Mouse (Mus musculus) CH12.LX (cell line): ENCODE measurements around the gene Dnah8.

ENCODE experiments used
- CHD2 ChIP-seq: IDR thresholded peaks from 2 replicates; pipeline ENCODE4 v1.6.1; 2011; ENCODE audit warnings: low read length, improper control_type of control experiment
- CTCF ChIP-seq, 2 experiments: IDR thresholded peaks in 1 of 2; conservative IDR thresholded peaks in 1 of 2; 2 replicates each; pipeline ENCODE4 v1.5.1; 2011 to 2012; ENCODE audit warnings: low read depth in 2 of 2, low read length in 2 of 2, improper control_type of control experiment in 1 of 2, inconsistent platforms in 1 of 2, mild to moderate bottlenecking in 1 of 2, moderate library complexity in 1 of 2
- EP300 ChIP-seq: IDR thresholded peaks from 2 replicates; pipeline ENCODE4 v1.6.1; 2011; ENCODE audit warnings: low read length, improper control_type of control experiment
- MEF2A ChIP-seq: IDR thresholded peaks from 2 replicates; pipeline ENCODE4 v1.6.1; 2014; ENCODE audit warnings: low read depth, mild to moderate bottlenecking, inconsistent platforms, low read length, improper control_type of control experiment, borderline replicate concordance
- POLR2A ChIP-seq: IDR thresholded peaks from 2 replicates; pipeline ENCODE4 v1.6.1; 2011; ENCODE audit warnings: low read depth, mild to moderate bottlenecking, improper control_type of control experiment, low read length
- POLR2AphosphoS2 ChIP-seq: IDR thresholded peaks from 2 replicates; pipeline ENCODE4 v1.6.1; 2011; ENCODE audit warnings: low read depth, low read length, improper control_type of control experiment
- TCF12 ChIP-seq: IDR thresholded peaks from 2 replicates; pipeline ENCODE4 v1.6.1; 2014; ENCODE audit warnings: low read depth, mild to moderate bottlenecking, inconsistent platforms, low read length, improper control_type of control experiment
- UBTF ChIP-seq: IDR thresholded peaks from 2 replicates; pipeline ENCODE4 v1.6.1; 2012; ENCODE audit warnings: low read depth, mild to moderate bottlenecking, inconsistent platforms, low read length, improper control_type of control experiment, moderate library complexity

DNA sequence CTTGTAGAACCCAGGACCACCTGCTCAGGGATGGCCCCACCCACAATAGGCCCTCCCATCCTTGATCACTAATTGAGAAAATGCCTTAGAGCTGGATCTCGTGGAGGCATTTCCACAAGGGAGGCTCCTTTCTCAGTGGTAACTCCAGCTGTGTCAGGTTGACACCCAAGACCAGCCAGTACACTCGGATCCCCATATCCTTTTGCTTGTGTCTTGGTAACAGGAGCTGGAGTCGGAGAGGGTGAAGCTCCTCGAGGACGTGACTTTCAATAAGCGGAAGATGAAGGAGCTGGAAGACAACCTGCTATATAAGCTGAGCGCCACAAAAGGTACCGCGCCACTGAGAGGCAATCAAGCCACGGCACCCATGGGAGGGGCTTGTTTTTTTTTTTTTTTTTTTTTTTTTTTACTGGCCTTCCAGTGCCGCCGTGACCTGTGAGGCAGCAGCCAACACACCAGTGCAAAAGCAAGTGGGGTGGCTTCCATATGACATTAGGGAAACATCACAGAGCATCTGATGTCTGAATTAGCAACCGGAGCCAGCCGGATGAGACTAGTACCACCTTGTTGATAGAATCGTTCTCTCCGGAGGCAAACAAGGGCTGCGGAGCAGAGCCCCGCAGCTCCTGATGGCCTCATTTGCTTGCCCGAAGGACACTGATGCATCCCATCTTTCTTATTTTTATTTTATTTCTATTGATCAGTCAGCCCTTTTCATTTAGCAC lies 176.3 kb downstream of the Dnah8 start:
- TF ChIP-seq POLR2A (no peak), CTCF (conservative IDR thresholded peaks at IDR 0.05 in 1 of 2, IDR thresholded peaks at IDR 0.05 in 1 of 2; ENCODE audit: low read depth in 2 of 2, low read length in 2 of 2) (no peak), UBTF (no peak), POLR2AphosphoS2 (no peak), TCF12 (no peak), MEF2A (no peak), EP300 (no peak), CHD2 (no peak)
